Mouse (Mus musculus) thymus, postnatal 14 days (tissue): ENCODE measurements around the gene Calml3.

Source experiments
- DNase-seq: peaks from one replicate; pipeline ENCODE4 v3.0.0; 2021

Gene Calml3

DNA sequence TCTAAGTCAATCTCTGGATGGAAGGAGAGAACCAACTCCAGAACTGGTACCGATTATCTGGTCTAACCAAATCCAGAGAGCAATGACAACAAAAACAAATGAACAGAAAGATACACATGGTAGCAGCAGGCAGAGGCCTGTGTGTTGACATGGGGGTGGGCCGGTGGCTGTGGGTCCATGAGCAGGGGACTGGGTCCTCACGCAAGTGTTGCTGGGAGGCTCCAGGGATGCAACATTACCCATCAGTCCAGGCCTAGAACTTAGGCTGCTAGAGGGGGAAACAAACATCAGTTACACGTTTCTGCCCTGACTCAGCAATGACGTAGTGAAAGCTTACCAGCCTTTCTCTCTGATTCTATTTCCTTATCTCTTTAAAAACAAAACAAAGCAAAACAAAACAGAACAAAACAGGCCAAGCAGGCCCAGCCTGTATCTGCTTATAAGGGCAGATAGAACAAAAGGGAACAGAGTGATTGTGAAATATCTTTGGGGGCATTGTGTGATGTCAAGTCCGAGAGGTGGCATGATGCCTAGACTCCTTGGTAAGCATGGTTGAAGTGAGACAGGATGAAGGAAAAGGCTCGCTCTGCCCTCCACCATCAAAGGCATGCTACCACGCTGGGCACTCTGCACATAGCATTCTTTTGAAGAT, 24.4 kb downstream of the Calml3 start:
- DNase-seq: no peak

DNA sequence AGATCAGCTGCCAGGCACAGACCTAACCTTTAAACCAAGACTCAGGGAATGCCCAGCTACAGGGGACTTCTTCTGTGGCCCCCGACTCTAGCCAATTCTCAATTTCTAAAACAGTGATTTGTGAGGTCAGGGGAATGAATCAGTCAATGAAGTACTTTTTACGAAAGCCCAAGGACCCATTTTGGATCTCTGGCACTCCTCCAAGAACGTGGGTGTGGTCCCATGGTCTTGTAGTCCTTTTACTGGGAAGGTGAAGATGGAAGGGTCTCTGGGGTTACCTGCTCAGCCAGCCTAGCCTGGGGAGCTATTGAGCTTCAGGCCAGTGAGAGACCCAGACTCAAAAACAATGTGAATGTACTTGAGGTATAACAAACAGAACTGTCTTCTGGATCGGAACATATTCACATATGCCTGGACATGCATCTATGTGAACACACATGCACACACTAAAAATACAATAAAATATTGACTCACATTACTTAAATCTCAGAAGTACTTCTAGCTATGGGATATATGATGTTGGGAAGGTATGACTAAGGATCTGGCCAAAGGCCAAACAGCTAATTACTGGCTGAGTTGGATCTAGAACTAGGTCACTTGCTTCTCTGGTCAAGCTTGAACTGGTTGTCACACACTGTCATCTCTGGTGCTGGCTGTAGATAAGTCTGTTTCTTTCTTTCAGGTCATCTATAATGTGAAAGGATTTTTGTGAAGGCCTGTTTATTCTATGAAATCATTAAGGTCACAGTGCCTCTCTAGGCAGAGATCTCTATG, 25.3 kb downstream of the Calml3 start:
- DNase-seq: no peak

GRCm38 (mm10) chr13:3777216-3777912, 26.8 kb downstream of the Calml3 start:
- no peak for DNase-seq

DNA sequence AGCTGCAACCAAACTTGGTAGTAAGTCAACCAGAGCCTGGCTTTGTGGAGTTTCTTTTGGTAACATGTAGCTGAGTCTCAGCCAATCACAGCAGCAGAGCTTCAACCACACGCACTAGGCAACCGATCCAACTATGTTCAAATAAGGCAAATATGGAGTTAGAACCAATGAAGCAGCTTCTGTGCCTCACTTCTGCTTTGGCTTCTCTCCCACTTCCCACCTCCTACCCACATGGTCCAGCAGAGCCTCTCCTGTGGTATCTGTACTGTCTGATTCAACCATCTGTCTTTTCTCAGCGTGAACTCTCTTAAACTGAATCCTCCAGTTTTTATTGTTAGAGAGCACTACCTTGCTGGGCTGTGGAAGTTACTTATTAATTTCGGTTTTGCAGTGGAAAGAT, 27.7 kb downstream of the Calml3 start:
- DNase-seq: no peak

- DNase-seq: no peak
These were observed 29.1 kb downstream of the Calml3 start for GRCm38 (mm10) chr13:3774991-3775390.

- DNase-seq: no peak
These were observed 29.8 kb downstream of the Calml3 start for GRCm38 (mm10) chr13:3774280-3774679.

GRCm38 (mm10) chr13:3773149-3773688, 30.9 kb downstream of the Calml3 start:
- DNase-seq: no peak

DNA sequence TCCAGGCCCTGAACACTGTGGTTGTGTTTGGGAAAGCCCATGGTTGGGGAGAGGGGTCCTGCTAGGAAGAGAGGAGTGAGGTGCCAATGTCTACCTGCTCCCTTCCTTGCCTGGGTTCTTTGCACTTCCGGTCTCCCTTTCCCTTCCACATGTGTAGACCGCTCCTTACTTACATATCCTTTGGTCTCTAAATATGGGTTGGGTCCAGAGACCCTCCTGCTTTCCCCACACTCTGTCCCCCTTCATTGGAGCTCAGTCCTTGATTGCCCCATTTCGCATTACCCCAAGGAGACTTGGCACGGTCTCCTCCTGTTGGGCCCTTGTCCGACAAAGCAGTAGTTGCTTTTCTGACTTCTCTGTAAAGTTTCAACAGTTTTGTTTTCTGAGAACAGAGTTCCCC, 32.9 kb downstream of the Calml3 start:
- DNase-seq: no peak

DNA sequence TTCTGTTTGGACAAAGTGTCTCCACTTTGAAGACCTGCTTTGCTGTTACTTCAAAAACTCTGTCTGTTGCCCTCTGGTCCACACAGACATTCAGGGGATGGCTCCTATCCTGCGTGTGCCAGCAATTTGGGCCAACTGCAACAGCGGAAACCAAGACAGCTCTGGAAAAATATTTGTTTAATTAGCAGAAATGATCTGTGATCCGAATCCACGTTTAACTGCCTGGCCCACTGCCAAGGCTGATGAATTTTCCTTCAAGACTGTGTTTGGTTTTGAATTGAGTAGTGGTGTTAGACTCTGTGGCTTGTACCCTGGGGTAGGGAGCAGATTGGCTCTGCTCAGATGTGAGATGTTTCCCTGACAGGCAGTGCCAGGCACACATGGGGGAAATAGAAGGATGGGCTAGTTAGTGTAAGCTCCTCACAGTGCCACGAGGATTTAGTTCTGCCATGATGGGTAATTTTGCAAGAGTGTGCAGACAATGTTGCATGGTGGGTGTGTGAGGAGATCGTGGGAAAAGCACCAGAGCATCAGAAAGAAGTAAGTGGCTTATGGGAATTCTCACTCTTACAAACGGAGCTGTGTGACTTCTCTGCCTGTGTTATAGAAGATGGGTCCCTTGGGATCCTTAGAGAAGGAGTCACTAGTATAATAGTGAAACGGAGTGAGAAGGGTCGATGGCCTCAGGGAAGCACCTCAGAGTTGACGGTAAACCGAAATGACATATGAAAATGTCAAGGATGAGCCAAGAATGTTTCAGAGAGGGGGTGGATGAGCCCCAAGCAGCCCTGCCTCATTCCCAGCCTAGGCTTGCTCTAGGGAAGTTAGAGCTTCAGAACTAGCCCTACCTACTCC, 33.7 kb downstream of the Calml3 start:
- DNase-seq: no peak

- no peak for DNase-seq
These were observed 34.6 kb downstream of the Calml3 start for GRCm38 (mm10) chr13:3769531-3769930.

GRCm38 (mm10) chr13:3768621-3769020, 35.5 kb downstream of the Calml3 start:
- no peak for DNase-seq

DNA sequence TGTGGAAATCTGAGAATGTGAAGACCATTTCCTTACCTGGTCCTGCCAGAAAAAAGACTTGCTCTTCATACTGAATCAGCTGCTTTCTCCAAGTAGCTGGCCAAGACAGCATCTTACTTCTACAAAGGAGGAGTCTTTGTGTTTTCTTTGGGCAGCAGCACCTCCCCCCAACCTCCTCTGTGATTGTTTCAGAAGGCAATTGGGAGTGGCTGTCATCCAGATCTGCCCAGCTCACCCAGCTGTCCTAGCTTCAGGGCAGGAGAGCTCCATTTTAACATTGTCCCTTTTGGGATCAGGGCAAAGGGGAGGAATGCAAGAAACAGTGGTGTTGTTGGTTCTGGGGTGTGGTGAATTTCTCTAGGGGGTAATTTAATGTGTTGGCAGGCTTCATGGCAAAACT, 37.0 kb downstream of the Calml3 start:
- no peak for DNase-seq

- no peak for DNase-seq
These were observed 38.3 kb downstream of the Calml3 start for GRCm38 (mm10) chr13:3765781-3766180.

GRCm38 (mm10) chr13:3761131-3761530, 43.0 kb downstream of the Calml3 start:
- no peak for DNase-seq

- DNase-seq: no peak
These were observed 45.8 kb downstream of the Calml3 start for GRCm38 (mm10) chr13:3758347-3758746.

DNA sequence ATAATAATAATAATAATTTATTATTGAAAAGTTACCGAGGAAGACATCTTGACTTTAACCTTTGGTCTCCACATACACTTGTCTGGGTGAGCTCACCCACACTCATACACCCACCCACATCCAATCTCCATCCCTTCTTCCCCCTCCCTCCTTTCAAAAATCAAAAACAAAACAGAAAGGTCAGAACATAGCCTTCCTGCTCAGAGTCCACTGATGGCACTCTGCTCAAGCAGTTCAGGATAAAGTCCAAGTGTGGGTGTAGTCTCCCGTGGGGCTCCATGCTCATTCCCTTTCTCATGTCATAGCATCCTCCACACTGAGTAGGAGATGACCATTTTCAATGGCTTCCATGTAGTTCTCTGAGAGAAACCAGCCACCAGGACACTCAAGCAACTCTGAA, 50.8 kb downstream of the Calml3 start:
- DNase-seq: no peak
